ENCODE assay signal across 23 mouse cellular contexts in genomic region chr10:61390148-61390547, GRCm38 (mm10). TPM values are rescaled to one million over a fixed set of nuclear protein-coding genes. Genes with fewer than 3 reads are reported as not detected.
A peak's percentile ranks its signal among the peaks of the same experiment; 100 is the strongest.
DNase-seq lines count a peak whose midpoint lies in the region; ATAC-seq lines count a peak whose summit lies in the region.
"Had no signal": no experiment of that assay in that cellular context is flagged by ENCODE, and none has a peak within 500 bp of the region (broad histone marks: within the 10 kb centered on the region; RNA-seq: fewer than 3 reads in every experiment).

No protein-coding gene starts in this region.

- peak; percentile 94 for DNase-seq in heart, adult 11 months
- DNase-seq in heart, postnatal 14 days = no peak
- no peak for DNase-seq in heart, postnatal 25 days (ENCODE audit: low spot score)
- no peak for DNase-seq in lung, postnatal 14 days
- DNase-seq: adrenal gland, postnatal 10 days; B cell, adult 2 months; cerebellum, adult 11 months; cerebellum, adult 8-10 months; cerebellum, postnatal 14 days; embryo, embryonic 11 days; gastrocnemius, postnatal 36 days had no signal

- no peak overlapping the region for H3K4me3 ChIP-seq in heart, embryonic 16.5 days (ENCODE audit: low read length)
- no peak overlapping the region for H3K4me3 ChIP-seq in lung, embryonic 16.5 days (ENCODE audit: low read length)
- H3K4me3 ChIP-seq: embryonic facial prominence, embryonic 15.5 days; forebrain, embryonic 15.5 days; hindbrain, embryonic 15.5 days had no signal

- H3K36me3 ChIP-seq in heart, embryonic 16.5 days (ENCODE audit: control insufficient read depth, insufficient read depth) = no peaks in the 10 kb centered on the region
- no peaks in the 10 kb centered on the region for H3K36me3 ChIP-seq in lung, embryonic 16.5 days (ENCODE audit: control insufficient read depth, insufficient read depth, low read length)
- H3K36me3 ChIP-seq: embryonic facial prominence, embryonic 15.5 days; forebrain, embryonic 15.5 days; G1E; hindbrain, embryonic 15.5 days had no signal

- H3K4me1 ChIP-seq in heart, embryonic 16.5 days (ENCODE audit: control insufficient read depth, insufficient read depth, low read length) = peaks cover 9% of the 10 kb centered on the region
- peaks cover 33% of the 10 kb centered on the region for H3K4me1 ChIP-seq in lung, embryonic 16.5 days (replicated peaks; ENCODE audit: control insufficient read depth, insufficient read depth, low read length)
- H3K4me1 ChIP-seq: forebrain, embryonic 15.5 days; hindbrain, embryonic 15.5 days had no signal

- peak; percentile 26; the same call in 1 of the 2 replicates for ATAC-seq in heart, embryonic 16.5 days (replicated peaks; ENCODE audit: extremely low read depth, insufficient read depth, low FRiP score)
- ATAC-seq in lung, embryonic 16.5 days (ENCODE audit: low read depth) = no peak
- no peak for ATAC-seq in megakaryocyte, adult 5-6 weeks (ENCODE audit: poor library complexity, severe bottlenecking)
- ATAC-seq: CD4-positive, CD25-positive, alpha-beta regulatory T cell, adult 4 months; forebrain, embryonic 15.5 days had no signal

- no peaks in the 10 kb centered on the region for H3K9me3 ChIP-seq in heart, embryonic 16.5 days (replicated peaks; ENCODE audit: control insufficient read depth, low read length)
- H3K9me3 ChIP-seq in lung, embryonic 16.5 days (ENCODE audit: control insufficient read depth, low read length) = no peaks in the 10 kb centered on the region
- H3K9me3 ChIP-seq: embryonic facial prominence, embryonic 15.5 days; forebrain, embryonic 15.5 days; G1E; hindbrain, embryonic 15.5 days had no signal

- H3K27me3 ChIP-seq in heart, embryonic 16.5 days (ENCODE audit: control insufficient read depth, insufficient read depth, low read length) = no peaks in the 10 kb centered on the region
- no peaks in the 10 kb centered on the region for H3K27me3 ChIP-seq in lung, embryonic 16.5 days (ENCODE audit: control insufficient read depth, insufficient read depth, low read depth, low read length)
- H3K27me3 ChIP-seq: embryonic facial prominence, embryonic 15.5 days; forebrain, embryonic 15.5 days; hindbrain, embryonic 15.5 days had no signal

- intact Hi-C loops in heart, postnatal 14 days (cut with DNase I) = no loop called here
- intact Hi-C loops in heart, postnatal 25 days (cut with DNase I) = no loop called here

- H3K27ac ChIP-seq in heart, embryonic 16.5 days (ENCODE audit: low read length) = no peak overlapping the region
- H3K27ac ChIP-seq in lung, embryonic 16.5 days (ENCODE audit: low read length) = peak overlapping the region; percentile 56
- H3K27ac ChIP-seq: embryonic facial prominence, embryonic 15.5 days; forebrain, embryonic 15.5 days had no signal

- H3K4me2 ChIP-seq in heart, embryonic 16.5 days (ENCODE audit: low read depth, low read length) = no peak overlapping the region
- no peak overlapping the region for H3K4me2 ChIP-seq in lung, embryonic 16.5 days (ENCODE audit: low read depth, low read length)
- H3K4me2 ChIP-seq: embryonic facial prominence, embryonic 15.5 days; forebrain, embryonic 15.5 days; hindbrain, embryonic 15.5 days had no signal

- no peak overlapping the region for H3K9ac ChIP-seq in heart, embryonic 16.5 days (ENCODE audit: low read length)
- H3K9ac ChIP-seq in lung, embryonic 16.5 days (ENCODE audit: low read length) = no peak overlapping the region
- H3K9ac ChIP-seq: embryonic facial prominence, embryonic 15.5 days; forebrain, embryonic 15.5 days; hindbrain, embryonic 15.5 days had no signal

- WGBS in heart, embryonic 16.5 days = 27% methylated on average over 2 of the region's 2 CpGs
- 39% methylated on average over 2 of the region's 2 CpGs for WGBS in lung, embryonic 16.5 days

RNA-seq across cellular contexts. Expression of gene Pald1, which starts 6.8 kb away (rescaled TPM):
- total RNA-seq in heart, postnatal 14 days (2021) = 10 to 100 TPM; 32.0 to 36.8 TPM
- 21.0 and 28.4 TPM in 2 replicates for polyA plus RNA-seq in heart, embryonic 16.5 days (2015; fragmentation: Nextera tagmentation; extraction: Ambion mirVana)
- total RNA-seq in heart, postnatal 25 days (2021) = 10 to 100 TPM; 16.1 to 21.9 TPM
- 49.4 and 49.9 TPM in 2 replicates for polyA plus RNA-seq in lung, embryonic 16.5 days (2015; fragmentation: Nextera tagmentation; extraction: Ambion mirVana)
- 0.16 TPM in 1 of 2 replicates, not detected in the other for total RNA-seq in megakaryocyte, adult 5-6 weeks (2015)
- 0.77 and 2.1 TPM in 2 replicates for total RNA-seq in megakaryocyte, adult 5-6 weeks (2017)
- total RNA-seq: G1E had no signal
- polyA plus RNA-seq: CD4-positive, CD25-positive, alpha-beta regulatory T cell, adult 4 months had no signal

RNA-seq across cellular contexts. Expression of gene Nodal, which starts 27.6 kb away (rescaled TPM):
- under 1 TPM in 1 of 2 experiments, not detected in 1; 0.10 TPM for total RNA-seq in heart, postnatal 14 days (2021)
- 0.14 TPM in 1 of 2 replicates, not detected in the other for polyA plus RNA-seq in heart, embryonic 16.5 days (2015; fragmentation: Nextera tagmentation; extraction: Ambion mirVana)
- total RNA-seq in heart, postnatal 25 days (2021) = under 1 TPM in 1 of 2 experiments, not detected in 1; 0.10 TPM
- polyA plus RNA-seq in lung, embryonic 16.5 days (2015; fragmentation: Nextera tagmentation; extraction: Ambion mirVana) = 0.16 and 0.20 TPM in 2 replicates
- total RNA-seq in megakaryocyte, adult 5-6 weeks (2015) = not detected in 2 replicates
- not detected in 2 replicates for total RNA-seq in megakaryocyte, adult 5-6 weeks (2017)
- total RNA-seq: common myeloid progenitor, adult 5-6 weeks; G1E; heart, adult 18-20 months; hematopoietic stem cell, adult 5-6 weeks had no signal
- polyA plus RNA-seq: CD4-positive, CD25-positive, alpha-beta regulatory T cell, adult 4 months; forebrain, embryonic 11.5 days; G1E had no signal

Comparison
In these comparisons a context has a peak if more than half of its experiments do, and no peak if none do; other contexts are left out.
1. RNA of gene Pald1, which starts 6.8 kb away (total RNA-seq): 32.0 to 36.8 TPM in heart, postnatal 14 days and 16.1 to 21.9 TPM in heart, postnatal 25 days; 0.16 to 2.1 TPM in megakaryocyte, adult 5-6 weeks; every median in the first group is over 4 times any median in the second.